Mouse (Mus musculus) heart, embryonic 11.5 days (tissue): ENCODE results near the gene Slc4a2. TPM values are rescaled to one million over a fixed set of nuclear protein-coding genes. Genes with fewer than 3 reads are reported as not detected.
A peak's percentile ranks its signal among the peaks of the same experiment; 100 is the strongest.

Experiments
- ATAC-seq: fragments of 200-750 bp; cut with Nextera tagmentation; replicated peaks from 2 replicates; pipeline ENCODE4 v1.8.0; 2017; ENCODE audit warnings: moderate library complexity; ENCODE audit not compliant: insufficient number of reproducible peaks, low FRiP score, low TSS enrichment
- H3K27ac ChIP-seq: fragments of 300-500 bp; sonication (generic); 2 replicates; pipeline ENCODE4 v1.5.1; 2014; ENCODE audit warnings: mild to moderate bottlenecking, low read depth, low read length
- H3K27me3 ChIP-seq: fragments of 300-500 bp; sonication (generic); 2 replicates; pipeline ENCODE4 v1.6.1; 2014; ENCODE audit warnings: mild to moderate bottlenecking, low read length, mixed read lengths; ENCODE audit not compliant: control insufficient read depth, insufficient read depth
- H3K36me3 ChIP-seq: fragments of 300-500 bp; sonication (generic); 2 replicates; pipeline ENCODE4 v1.6.1; 2014; ENCODE audit warnings: mild to moderate bottlenecking, low read length, moderate library complexity, mixed read lengths; ENCODE audit not compliant: control insufficient read depth, insufficient read depth
- H3K4me1 ChIP-seq: fragments of 300-500 bp; sonication (generic); 2 replicates; pipeline ENCODE4 v1.6.1; 2014; ENCODE audit warnings: low read length; ENCODE audit not compliant: control insufficient read depth, insufficient read depth
- H3K4me2 ChIP-seq: fragments of 300-500 bp; sonication (generic); 2 replicates; pipeline ENCODE4 v1.6.1; 2014; ENCODE audit warnings: mild to moderate bottlenecking, moderate library complexity
- H3K4me3 ChIP-seq: fragments of 300-500 bp; sonication (generic); 2 replicates; pipeline ENCODE4 v1.5.1; 2014; ENCODE audit warnings: low read depth, low read length
- H3K9ac ChIP-seq: fragments of 300-500 bp; sonication (generic); 2 replicates; pipeline ENCODE4 v1.6.1; 2014; ENCODE audit warnings: mild to moderate bottlenecking, low read depth, low read length, moderate library complexity
- H3K9me3 ChIP-seq: fragments of 300-500 bp; sonication (generic); replicated peaks from 2 replicates; pipeline ENCODE4 v1.6.1; 2016; ENCODE audit warnings: low read length; ENCODE audit not compliant: control insufficient read depth
- WGBS: fragments of 180-500 bp; shearing (Covaris S2); extraction: QIAGEN DNeasy Blood & Tissue Kit; methylation state at CpG from one replicate; pipeline ENCODE4 v1.1.7; 2014; ENCODE audit not compliant: insufficient replicate concordance; 5-methylcytosine and 5-hydroxymethylcytosine counted together
- polyA plus RNA-seq: library from polyadenylated mRNA; unstranded; fragments of >200 nt; fragmentation: Nextera tagmentation; extraction: Ambion mirVana; gene quantifications from 2 replicates; pipeline ENCODE4 v1.2.1, GENCODE M21; 2014

The Slc4a2 gene
- 17.7 and 17.9 TPM in 2 replicates for polyA plus RNA-seq

GRCm38 (mm10) chr5:24423129-24424003, at the start of gene Slc4a2, which contains the start of gene Cdk5:
Slc4a2 (plus strand) TSS chr5:24423837.
Cdk5 (minus strand) TSS chr5:24423530.
- peak within 1 kb of the TSS; percentile 97 for H3K27ac ChIP-seq
- peak within 1 kb of the TSS; percentile 74 for H3K4me3 ChIP-seq
- WGBS: under 1% methylated on average over 46 of the region's 46 CpGs
- peak within 1 kb of the TSS; percentile 95 for H3K4me2 ChIP-seq
- no peaks in the 10 kb centered on the region for H3K9me3 ChIP-seq
- peak; percentile 87 for ATAC-seq
- H3K27me3 ChIP-seq: no peaks in the 10 kb centered on the region
- peaks cover 34% of the 10 kb centered on the region for H3K4me1 ChIP-seq
- peak within 1 kb of the TSS; percentile 87 for H3K9ac ChIP-seq
- peaks cover 2% of the 10 kb centered on the region; the same call in 1 of the 2 replicates for H3K36me3 ChIP-seq

- H3K9ac ChIP-seq: no peak overlapping the region
- ATAC-seq: no peak
- no peaks in the 10 kb centered on the region for H3K36me3 ChIP-seq
- H3K4me3 ChIP-seq: no peak overlapping the region
- no peaks in the 10 kb centered on the region for H3K9me3 ChIP-seq
- H3K27me3 ChIP-seq: no peaks in the 10 kb centered on the region
- H3K27ac ChIP-seq: no peak overlapping the region
- no peak overlapping the region for H3K4me2 ChIP-seq
- 39% methylated on average over 6 of the region's 6 CpGs for WGBS
- H3K4me1 ChIP-seq: peaks cover 2% of the 10 kb centered on the region
These were observed 49.4 kb upstream of the Slc4a2 start for GRCm38 (mm10) chr5:24374216-24374615.

- Histone ChIP-seq H3K9me3 (no peaks in the 10 kb centered on the region), H3K27me3 (no peaks in the 10 kb centered on the region), H3K36me3 (no peaks in the 10 kb centered on the region), H3K27ac (no peak overlapping the region), H3K4me2 (no peak overlapping the region), H3K9ac (no peak overlapping the region), H3K4me1 (peaks cover 7% of the 10 kb centered on the region), H3K4me3 (no peak overlapping the region)
- 68% methylated on average over 7 of the region's 7 CpGs for WGBS
- no peak for ATAC-seq
These were observed 48.8 kb upstream of the Slc4a2 start for GRCm38 (mm10) chr5:24374666-24375328.

GRCm38 (mm10) chr5:24378700-24379099, 44.9 kb upstream of the Slc4a2 start:
- H3K36me3 ChIP-seq: no peaks in the 10 kb centered on the region
- no peak overlapping the region for H3K4me2 ChIP-seq
- H3K4me1 ChIP-seq: peaks cover 17% of the 10 kb centered on the region
- no peak overlapping the region for H3K4me3 ChIP-seq
- no peaks in the 10 kb centered on the region for H3K9me3 ChIP-seq
- no peak for ATAC-seq
- WGBS: 63% methylated on average over 2 of the region's 2 CpGs
- no peaks in the 10 kb centered on the region for H3K27me3 ChIP-seq
- H3K27ac ChIP-seq: no peak overlapping the region
- H3K9ac ChIP-seq: no peak overlapping the region

GRCm38 (mm10) chr5:24379501-24379900, 44.1 kb upstream of the Slc4a2 start:
- H3K36me3 ChIP-seq: no peaks in the 10 kb centered on the region
- H3K4me1 ChIP-seq: peaks cover 16% of the 10 kb centered on the region
- H3K27me3 ChIP-seq: no peaks in the 10 kb centered on the region
- H3K4me2 ChIP-seq: no peak overlapping the region
- ATAC-seq: no peak
- H3K9ac ChIP-seq: no peak overlapping the region
- H3K27ac ChIP-seq: no peak overlapping the region; the same call in 1 of the 2 replicates
- no peaks in the 10 kb centered on the region for H3K9me3 ChIP-seq
- WGBS: 47% methylated on average over 4 of the region's 4 CpGs
- H3K4me3 ChIP-seq: no peak overlapping the region

GRCm38 (mm10) chr5:24380499-24380898, 43.1 kb upstream of the Slc4a2 start:
- no peaks in the 10 kb centered on the region for H3K27me3 ChIP-seq
- WGBS: 76% methylated on average over 4 of the region's 4 CpGs
- no peaks in the 10 kb centered on the region for H3K36me3 ChIP-seq
- H3K4me1 ChIP-seq: peaks cover 24% of the 10 kb centered on the region
- ATAC-seq: no peak
- H3K27ac ChIP-seq: no peak overlapping the region
- H3K9ac ChIP-seq: no peak overlapping the region
- H3K4me2 ChIP-seq: no peak overlapping the region
- H3K4me3 ChIP-seq: no peak overlapping the region
- no peaks in the 10 kb centered on the region for H3K9me3 ChIP-seq

- peaks cover 24% of the 10 kb centered on the region for H3K4me1 ChIP-seq
- no peaks in the 10 kb centered on the region for H3K36me3 ChIP-seq
- WGBS: 71% methylated on average over 6 of the region's 6 CpGs
- H3K4me2 ChIP-seq: no peak overlapping the region
- H3K27ac ChIP-seq: no peak overlapping the region
- no peak for ATAC-seq
- no peaks in the 10 kb centered on the region for H3K9me3 ChIP-seq
- H3K4me3 ChIP-seq: no peak overlapping the region
- no peak overlapping the region for H3K9ac ChIP-seq
- H3K27me3 ChIP-seq: peaks cover 2% of the 10 kb centered on the region; the same call in 1 of the 2 replicates
These were observed 42.2 kb upstream of the Slc4a2 start for GRCm38 (mm10) chr5:24381486-24381885.

- H3K27me3 ChIP-seq: peaks cover 2% of the 10 kb centered on the region; the same call in 1 of the 2 replicates
- peaks cover 24% of the 10 kb centered on the region for H3K4me1 ChIP-seq
- H3K9ac ChIP-seq: no peak overlapping the region
- H3K4me2 ChIP-seq: no peak overlapping the region
- no peaks in the 10 kb centered on the region for H3K36me3 ChIP-seq
- no peak for ATAC-seq
- H3K9me3 ChIP-seq: no peaks in the 10 kb centered on the region
- WGBS: 67% methylated on average over 2 of the region's 2 CpGs
- no peak overlapping the region for H3K27ac ChIP-seq
- H3K4me3 ChIP-seq: no peak overlapping the region
These were observed 41.6 kb upstream of the Slc4a2 start for GRCm38 (mm10) chr5:24381988-24382387.
